Mouse (Mus musculus) C2C12 (cell line): ENCODE measurements around the gene Farsb.

Source experiments
- CEBPB ChIP-seq: IDR thresholded peaks from one replicate; pipeline ENCODE4 v1.6.1; 2011; ENCODE audit warnings: low read depth, mild to moderate bottlenecking, control low read depth, moderate library complexity
- CTCF ChIP-seq: IDR thresholded peaks from one replicate; pipeline ENCODE4 v1.5.1; 2011; ENCODE audit not compliant: control insufficient read depth, insufficient read depth, insufficient read length
- MYOD1 ChIP-seq: IDR thresholded peaks from one replicate; pipeline ENCODE4 v1.6.1; 2011; ENCODE audit warnings: low read depth; ENCODE audit not compliant: control insufficient read depth, insufficient read length
- MYOG ChIP-seq: IDR thresholded peaks from one replicate; pipeline ENCODE4 v1.6.1; 2011; ENCODE audit not compliant: control insufficient read depth, insufficient read length; ENCODE audit errors: extremely low read depth
- USF1 ChIP-seq: IDR thresholded peaks from one replicate; pipeline ENCODE4 v1.6.1; 2011; ENCODE audit warnings: low read depth, mild to moderate bottlenecking, control low read depth, moderate library complexity

DNA sequence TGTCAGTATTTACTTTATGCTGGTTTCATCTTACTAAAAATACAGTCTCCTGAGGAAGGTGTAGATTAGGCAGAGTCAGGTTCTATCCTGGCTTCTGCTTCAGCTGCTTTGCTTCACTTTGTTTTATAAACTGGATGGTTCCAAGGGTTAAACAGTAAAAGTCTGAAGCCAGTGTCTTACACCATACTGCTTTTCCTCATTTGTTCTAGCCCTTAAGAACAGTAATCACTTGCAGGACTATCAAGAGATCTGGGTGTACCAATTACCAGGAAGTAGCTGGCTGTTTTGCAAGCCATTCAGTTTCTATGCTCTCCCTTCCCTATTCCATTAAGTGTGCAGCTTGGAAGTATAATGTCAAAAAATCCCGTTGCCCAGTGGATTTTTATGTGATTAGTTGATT is 18.4 kb upstream of the Farsb start:
- TF ChIP-seq CTCF (no peak), MYOD1 (no peak), MYOG (no peak), CEBPB (no peak), USF1 (no peak)
